Mouse (Mus musculus): ENCODE data around the gene Rbm38. TPM values are rescaled to one million over a fixed set of nuclear protein-coding genes. Genes with fewer than 3 reads are reported as not detected.

The Rbm38 gene
- 119 and 123 TPM in 2 replicates for polyA plus RNA-seq (2016; fragmentation: Nextera tagmentation; extraction: Ambion mirVana)

DNA sequence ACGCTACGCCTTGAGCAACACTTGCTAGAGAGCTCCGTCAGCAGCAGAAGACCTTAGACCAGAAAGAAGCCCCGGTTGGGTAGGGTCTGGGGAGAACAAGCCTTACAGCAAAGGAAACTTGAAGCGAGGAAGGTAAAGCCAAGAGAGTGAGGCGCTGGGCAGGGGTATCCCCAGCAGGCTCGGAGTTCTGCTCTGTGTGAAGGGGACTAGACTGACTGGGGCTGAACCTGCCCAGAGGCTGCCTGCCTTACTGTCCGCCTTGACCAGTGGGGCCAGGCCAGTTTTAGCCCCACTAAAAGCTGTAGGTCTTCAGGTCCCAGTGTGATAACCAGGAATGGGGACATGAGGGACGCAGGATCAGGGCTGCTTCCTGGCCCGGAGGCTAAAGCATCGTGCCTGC lies at the start of gene Rbm38:
Rbm38 (plus strand) TSS at position 69 of the 400 bp plus-strand sequence.
- Histone ChIP-seq H3K9me3 (no peaks in the 10 kb centered on the region), H3K27ac (peak within 1 kb of the TSS; percentile 86), H3K4me1 (peaks cover 62% of the 10 kb centered on the region), H3K27me3 (ENCODE audit: poor library complexity, severe bottlenecking) (peaks cover 44% of the 10 kb centered on the region), H3K4me3 (peak within 1 kb of the TSS; percentile 69), H3K36me3 (replicated peaks) (peaks cover 35% of the 10 kb centered on the region)
- 23% methylated on average over 11 of the region's 11 CpGs for WGBS
- DNase-seq (ENCODE audit: extremely low spot score, low spot score), result no peak

GRCm38 (mm10) chr2:172971865-172972264 lies 48.4 kb upstream of the Rbm38 start:
- peaks cover 32% of the 10 kb centered on the region for H3K4me1 ChIP-seq
- 89% methylated on average over 2 of the region's 2 CpGs for WGBS
- H3K36me3 ChIP-seq (replicated peaks), result no peaks in the 10 kb centered on the region
- 0 out of 2 replicates have a peak, but pooled peaks cover 8% of the 10 kb centered on the region for H3K27me3 ChIP-seq (ENCODE audit: poor library complexity, severe bottlenecking)
- no peaks in the 10 kb centered on the region for H3K9me3 ChIP-seq
- no peak for DNase-seq (ENCODE audit: extremely low spot score, low spot score)
- H3K4me3 ChIP-seq, result no peak overlapping the region
- no peak overlapping the region for H3K27ac ChIP-seq

DNA sequence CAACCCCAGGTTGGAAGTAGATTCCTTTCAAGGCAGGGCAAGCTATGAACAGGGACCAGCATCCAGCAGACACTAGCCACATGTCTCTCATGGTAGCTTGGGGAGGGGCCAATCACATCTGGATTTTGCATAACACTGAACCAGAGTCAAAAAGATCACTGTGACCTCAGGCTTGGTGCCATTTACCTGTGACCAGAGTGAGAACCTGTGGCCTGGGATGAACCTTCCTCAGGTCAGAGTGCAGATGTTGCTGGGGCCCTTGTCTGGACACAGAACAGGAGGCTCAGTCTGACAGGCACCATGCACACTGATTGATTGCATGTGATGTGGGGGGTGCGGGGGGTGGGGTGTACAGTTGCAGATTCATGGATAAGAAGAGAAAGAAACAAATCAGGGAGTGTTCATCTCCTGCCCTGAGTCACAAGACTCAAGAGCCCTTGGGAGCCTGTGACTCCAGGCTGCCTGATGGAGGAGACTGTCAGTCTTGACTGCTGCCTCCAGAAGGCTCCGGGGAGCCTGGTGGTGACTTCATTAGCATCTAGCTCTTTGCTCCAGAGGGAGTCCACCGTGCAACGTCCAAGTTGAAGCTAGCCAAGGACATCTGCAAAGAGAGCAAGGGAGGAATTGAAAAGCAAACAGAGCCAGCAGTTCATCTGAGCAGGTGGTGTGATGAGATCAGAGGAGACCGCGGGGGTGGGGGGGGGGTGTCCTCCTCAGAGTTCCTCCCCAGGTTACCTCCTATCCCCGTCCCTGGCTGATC lies 46.3 kb upstream of the Rbm38 start:
- no peaks in the 10 kb centered on the region for H3K9me3 ChIP-seq
- DNase-seq (ENCODE audit: extremely low spot score, low spot score), result no peak
- WGBS, result 36% methylated on average over 7 of the region's 7 CpGs
- no peak overlapping the region for H3K4me3 ChIP-seq
- peaks cover 18% of the 10 kb centered on the region; the same call in 1 of the 2 replicates for H3K27me3 ChIP-seq (ENCODE audit: poor library complexity, severe bottlenecking)
- H3K27ac ChIP-seq, result no peak overlapping the region
- H3K36me3 ChIP-seq (replicated peaks), result no peaks in the 10 kb centered on the region
- peaks cover 53% of the 10 kb centered on the region for H3K4me1 ChIP-seq

DNA sequence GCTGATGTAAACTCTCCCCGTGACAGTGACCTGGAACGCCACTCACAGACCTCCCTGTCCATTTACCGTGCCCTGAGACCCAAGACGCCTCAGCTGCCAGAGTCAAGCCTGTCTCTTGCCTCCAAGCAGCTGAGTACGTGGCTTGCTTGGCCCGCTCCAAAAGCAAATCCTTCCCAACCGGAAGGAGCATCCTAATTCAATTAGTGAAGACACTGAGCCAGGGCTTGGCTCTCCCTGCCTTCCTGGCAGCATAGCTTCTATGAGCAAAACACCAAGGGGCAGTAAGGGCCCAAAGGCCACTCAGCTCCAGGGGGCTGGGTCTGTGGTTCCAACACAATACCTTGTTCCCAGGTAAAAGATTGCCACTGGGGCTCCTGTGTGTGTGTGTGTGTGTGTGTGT lies 45.6 kb upstream of the Rbm38 start:
- Histone ChIP-seq H3K27ac (0 out of 2 replicates have a peak overlapping the region, but pooled peaks have one; percentile 15), H3K27me3 (ENCODE audit: poor library complexity, severe bottlenecking) (peaks cover 18% of the 10 kb centered on the region; the same call in 1 of the 2 replicates), H3K36me3 (replicated peaks) (no peaks in the 10 kb centered on the region), H3K9me3 (peaks cover 3% of the 10 kb centered on the region), H3K4me1 (peaks cover 53% of the 10 kb centered on the region), H3K4me3 (no peak overlapping the region)
- WGBS, result 27% methylated on average over 7 of the region's 7 CpGs
- no peak for DNase-seq (ENCODE audit: extremely low spot score, low spot score)

- H3K4me1 ChIP-seq, result peaks cover 54% of the 10 kb centered on the region
These were observed 45.1 kb upstream of the Rbm38 start for GRCm38 (mm10) chr2:172975159-172975558.

GRCm38 (mm10) chr2:172976661-172977238 lies 43.5 kb upstream of the Rbm38 start:
- Histone ChIP-seq H3K36me3 (replicated peaks) (no peaks in the 10 kb centered on the region), H3K9me3 (peaks cover 6% of the 10 kb centered on the region), H3K4me1 (peaks cover 54% of the 10 kb centered on the region), H3K27me3 (ENCODE audit: poor library complexity, severe bottlenecking) (peaks cover 18% of the 10 kb centered on the region; the same call in 1 of the 2 replicates), H3K27ac (peak overlapping the region; percentile 82), H3K4me3 (peak overlapping the region; percentile 36)
- no peak for DNase-seq (ENCODE audit: extremely low spot score, low spot score)
- WGBS, result 27% methylated on average over 7 of the region's 7 CpGs

More at GRCm38 (mm10) chr2:172975159-172975558, 45.1 kb upstream of the Rbm38 start:
- H3K27me3 ChIP-seq (ENCODE audit: poor library complexity, severe bottlenecking), result peaks cover 18% of the 10 kb centered on the region; the same call in 1 of the 2 replicates
- H3K36me3 ChIP-seq (replicated peaks), result no peaks in the 10 kb centered on the region
- peaks cover 6% of the 10 kb centered on the region for H3K9me3 ChIP-seq
- H3K27ac ChIP-seq, result no peak overlapping the region
- WGBS, result 83% methylated on average over 6 of the region's 6 CpGs
- DNase-seq (ENCODE audit: extremely low spot score, low spot score), result no peak
- H3K4me3 ChIP-seq, result no peak overlapping the region

DNA sequence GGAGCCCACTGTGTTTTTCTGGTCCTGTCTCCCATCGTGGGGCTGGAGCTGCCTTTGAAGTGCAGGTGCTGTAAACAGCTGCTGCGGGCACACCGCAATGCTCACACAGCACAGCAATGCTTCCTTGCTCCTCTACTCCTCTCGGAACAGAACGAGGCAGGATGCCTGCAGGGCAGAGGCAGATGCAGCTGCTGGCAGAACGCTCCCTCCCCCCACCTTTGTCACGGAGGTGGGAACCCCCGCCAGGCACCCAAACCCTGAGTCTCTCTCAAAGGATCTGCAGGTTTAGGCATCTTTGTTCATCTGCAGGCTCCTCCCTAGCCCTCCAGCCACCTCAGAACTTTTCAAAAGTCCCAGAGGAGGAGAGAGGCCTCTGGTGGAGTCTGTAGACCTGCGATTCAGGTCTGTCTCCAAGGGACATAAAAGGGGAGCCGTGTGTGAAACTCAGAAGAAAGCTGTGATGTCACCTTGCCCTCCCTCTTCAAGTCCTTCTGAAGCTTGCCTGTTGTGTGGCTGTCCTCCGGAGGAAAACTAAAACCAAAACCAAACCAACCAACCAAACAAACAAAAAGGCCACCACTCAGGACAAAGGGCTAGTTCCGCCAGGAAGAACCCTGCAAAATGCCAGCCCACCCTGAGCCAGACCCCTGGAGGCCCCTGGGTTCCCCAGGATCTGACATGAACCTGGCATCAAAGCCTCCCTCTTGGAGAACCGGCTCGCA lies 42.7 kb upstream of the Rbm38 start, which contains the start of gene Spo11:
Spo11 (plus strand) TSS at position 292 of the 722 bp plus-strand sequence.
- Histone ChIP-seq H3K36me3 (replicated peaks) (no peaks in the 10 kb centered on the region), H3K27me3 (ENCODE audit: poor library complexity, severe bottlenecking) (peaks cover 18% of the 10 kb centered on the region; the same call in 1 of the 2 replicates), H3K9me3 (peaks cover 6% of the 10 kb centered on the region), H3K27ac (peak within 1 kb of the TSS; percentile 82), H3K4me3 (peak within 1 kb of the TSS; percentile 36), H3K4me1 (peaks cover 54% of the 10 kb centered on the region)
- DNase-seq (ENCODE audit: extremely low spot score, low spot score), result peak; percentile 46
- WGBS, result 14% methylated on average over 14 of the region's 14 CpGs

DNA sequence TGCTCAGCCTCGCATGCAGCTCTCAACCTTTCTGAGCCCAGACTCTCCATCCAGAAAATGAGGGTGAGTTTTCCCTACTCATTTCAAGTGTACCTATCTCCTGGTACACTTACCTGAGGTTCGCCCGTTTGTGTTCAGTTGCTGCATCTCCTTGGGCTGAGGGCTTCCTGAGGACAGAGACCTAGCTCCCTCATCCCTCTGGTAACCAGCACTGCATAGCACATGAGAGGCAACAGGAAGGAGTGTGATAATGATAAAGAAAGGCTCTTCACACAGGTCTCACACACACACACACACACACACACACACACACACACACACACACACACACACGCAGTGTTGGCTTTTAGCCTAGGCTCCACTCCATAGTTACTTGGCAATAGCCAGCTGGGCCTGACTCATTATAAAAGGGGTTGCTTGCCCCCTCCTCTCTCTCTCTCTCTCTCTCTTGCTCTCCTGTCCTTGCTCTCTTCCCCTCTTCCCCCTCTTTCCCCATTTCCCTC lies 42.1 kb upstream of the Rbm38 start:
- H3K27ac ChIP-seq, result peak overlapping the region; percentile 82
- peaks cover 6% of the 10 kb centered on the region for H3K9me3 ChIP-seq
- DNase-seq (ENCODE audit: extremely low spot score, low spot score), result no peak
- H3K4me1 ChIP-seq, result peaks cover 54% of the 10 kb centered on the region
- H3K4me3 ChIP-seq, result no peak overlapping the region
- WGBS, result 62% methylated on average over 4 of the region's 4 CpGs
- no peaks in the 10 kb centered on the region for H3K36me3 ChIP-seq (replicated peaks)
- peaks cover 18% of the 10 kb centered on the region; the same call in 1 of the 2 replicates for H3K27me3 ChIP-seq (ENCODE audit: poor library complexity, severe bottlenecking)

DNA sequence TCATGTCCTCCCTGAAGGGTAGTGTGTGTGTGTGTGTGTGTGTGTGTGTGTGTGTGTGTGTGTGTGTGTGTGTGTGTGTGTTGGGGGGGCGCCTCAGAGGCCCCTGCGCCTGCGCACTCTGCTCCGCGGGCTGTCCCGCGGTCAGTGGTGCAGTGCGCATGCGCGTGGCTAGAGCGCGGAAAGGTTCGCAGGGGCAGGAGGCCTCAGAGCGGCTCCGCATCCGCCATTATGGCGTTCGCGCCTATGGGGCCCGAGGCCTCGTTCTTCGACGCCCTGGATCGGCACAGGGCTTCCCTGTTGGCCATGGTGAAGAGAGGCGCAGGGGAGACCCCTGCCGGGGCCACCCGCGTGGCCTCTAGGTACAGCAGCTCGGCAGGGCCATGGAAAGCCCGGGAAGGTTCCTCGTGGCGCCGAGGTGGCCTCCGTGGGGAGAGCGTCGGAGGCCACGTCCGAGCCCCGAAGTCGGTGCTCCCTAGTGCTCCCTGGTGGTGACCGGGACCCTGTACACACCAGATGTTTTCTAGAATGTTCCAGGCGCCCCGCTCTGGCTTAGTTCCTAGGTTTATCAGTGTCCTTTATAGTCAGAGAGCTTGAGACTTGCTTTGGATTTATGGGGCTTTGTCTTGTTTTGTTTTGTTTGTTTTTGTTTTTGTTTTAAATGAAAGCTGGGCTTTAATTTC lies 40.5 kb upstream of the Rbm38 start:
- H3K9me3 ChIP-seq, result peaks cover 6% of the 10 kb centered on the region
- peaks cover 43% of the 10 kb centered on the region for H3K4me1 ChIP-seq
- H3K27me3 ChIP-seq (ENCODE audit: poor library complexity, severe bottlenecking), result peaks cover 10% of the 10 kb centered on the region; the same call in 1 of the 2 replicates
- no peaks in the 10 kb centered on the region for H3K36me3 ChIP-seq (replicated peaks)
- WGBS, result 94% methylated on average over 43 of the region's 43 CpGs
- DNase-seq (ENCODE audit: extremely low spot score, low spot score), result no peak
- H3K4me3 ChIP-seq, result no peak overlapping the region
- H3K27ac ChIP-seq, result no peak overlapping the region

- DNase-seq (ENCODE audit: extremely low spot score, low spot score), result no peak
- H3K27ac ChIP-seq, result no peak overlapping the region
- H3K9me3 ChIP-seq, result peaks cover 6% of the 10 kb centered on the region
- H3K4me1 ChIP-seq, result peaks cover 18% of the 10 kb centered on the region
- WGBS, result 79% methylated on average over 9 of the region's 9 CpGs
- no peaks in the 10 kb centered on the region for H3K36me3 ChIP-seq (replicated peaks)
- H3K27me3 ChIP-seq (ENCODE audit: poor library complexity, severe bottlenecking), result 0 out of 2 replicates have a peak, but pooled peaks cover 9% of the 10 kb centered on the region
- H3K4me3 ChIP-seq, result no peak overlapping the region
These were observed 37.3 kb upstream of the Rbm38 start for GRCm38 (mm10) chr2:172982776-172983561.

GRCm38 (mm10) chr2:172990161-172990560 lies 30.1 kb upstream of the Rbm38 start:
- Histone ChIP-seq H3K4me3 (no peak overlapping the region), H3K9me3 (no peaks in the 10 kb centered on the region), H3K27ac (no peak overlapping the region), H3K27me3 (ENCODE audit: poor library complexity, severe bottlenecking) (0 out of 2 replicates have a peak, but pooled peaks cover 9% of the 10 kb centered on the region), H3K4me1 (0 out of 2 replicates have a peak, but pooled peaks cover 3% of the 10 kb centered on the region), H3K36me3 (replicated peaks) (no peaks in the 10 kb centered on the region)
- 87% methylated on average over 6 of the region's 6 CpGs for WGBS
- no peak for DNase-seq (ENCODE audit: extremely low spot score, low spot score)
